Mouse (Mus musculus): ENCODE data around the gene Sdccag8. TPM values are rescaled to one million over a fixed set of nuclear protein-coding genes. Genes with fewer than 3 reads are reported as not detected.

Sdccag8 gene
- polyA plus RNA-seq, 1 experiment from 2014 or later, result 22.8 TPM

DNA sequence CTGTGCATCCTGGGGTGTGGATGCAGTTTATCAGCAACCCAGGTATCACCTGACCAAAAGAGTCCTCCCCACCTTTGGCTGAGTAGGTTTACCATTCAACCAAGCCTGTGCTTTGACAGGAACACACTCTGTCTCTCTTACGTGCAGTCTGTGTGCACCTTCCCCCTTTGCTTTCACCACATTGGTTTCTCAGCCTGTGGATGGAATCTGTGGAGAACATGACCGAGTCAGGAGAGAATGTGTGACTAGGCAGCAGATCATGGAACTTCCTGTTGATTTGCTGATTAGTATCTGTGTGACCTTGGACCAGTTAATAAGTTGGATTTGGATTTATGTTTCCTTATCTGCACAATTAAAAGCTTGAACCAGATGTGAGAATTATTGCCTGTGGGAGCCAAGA, 3.7 kb downstream of the Sdccag8 start:
- no peak for DNase-seq (ENCODE audit: low spot score)
- Histone ChIP-seq H3K4me1 (peaks cover 11% of the 10 kb centered on the region), H3K27me3 (ENCODE audit: low read depth, poor library complexity, severe bottlenecking) (no peaks in the 10 kb centered on the region), H3K9me3 (replicated peaks) (no peaks in the 10 kb centered on the region), H3K4me3 (no peak overlapping the region), H3K27ac (replicated peaks) (no peak overlapping the region), H3K36me3 (no peaks in the 10 kb centered on the region)
- WGBS, result 89% methylated on average over 2 of the region's 2 CpGs

- DNase-seq (ENCODE audit: low spot score), result no peak
- 78% methylated on average over 6 of the region's 6 CpGs for WGBS
- H3K27ac ChIP-seq (replicated peaks), result no peak overlapping the region
Measured at GRCm38 (mm10) chr1:176818763-176819162, 4.3 kb downstream of the Sdccag8 start.

DNA sequence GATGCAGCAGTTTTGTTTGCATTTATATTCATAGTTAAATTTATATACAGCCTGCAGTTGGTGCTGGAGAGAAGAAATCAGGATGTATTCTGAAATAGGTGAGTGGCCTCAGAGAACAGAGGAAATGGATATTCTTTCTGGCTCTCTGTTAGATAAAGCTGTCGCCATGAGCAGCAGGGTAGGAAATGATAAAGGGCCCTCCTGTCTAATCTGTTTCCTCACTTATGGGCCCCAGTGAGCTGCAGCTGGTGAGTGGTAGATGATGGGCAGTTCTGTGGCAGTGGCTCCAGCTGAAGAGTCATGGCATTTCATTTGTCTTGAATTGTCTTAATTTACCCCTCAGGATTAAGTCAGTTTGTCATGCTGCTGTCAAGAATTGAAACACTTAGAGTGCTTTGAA, 7.5 kb downstream of the Sdccag8 start:
- Histone ChIP-seq H3K9me3 (replicated peaks) (no peaks in the 10 kb centered on the region), H3K36me3 (no peaks in the 10 kb centered on the region), H3K4me3 (no peak overlapping the region), H3K27ac (replicated peaks) (no peak overlapping the region), H3K4me1 (0 out of 2 replicates have a peak, but pooled peaks cover 3% of the 10 kb centered on the region), H3K27me3 (ENCODE audit: low read depth, poor library complexity, severe bottlenecking) (no peaks in the 10 kb centered on the region)
- DNase-seq (ENCODE audit: low spot score), result no peak
- WGBS, result 50% methylated on average over 1 of the region's 1 CpGs

More at GRCm38 (mm10) chr1:176818763-176819162, 4.3 kb downstream of the Sdccag8 start:
- Histone ChIP-seq H3K36me3 (no peaks in the 10 kb centered on the region), H3K4me1 (peaks cover 11% of the 10 kb centered on the region), H3K4me3 (no peak overlapping the region), H3K9me3 (replicated peaks) (no peaks in the 10 kb centered on the region), H3K27me3 (ENCODE audit: low read depth, poor library complexity, severe bottlenecking) (no peaks in the 10 kb centered on the region)

GRCm38 (mm10) chr1:176822949-176823348, 8.5 kb downstream of the Sdccag8 start:
- Histone ChIP-seq H3K4me1 (0 out of 2 replicates have a peak, but pooled peaks cover 3% of the 10 kb centered on the region), H3K4me3 (no peak overlapping the region), H3K9me3 (replicated peaks) (no peaks in the 10 kb centered on the region), H3K27me3 (ENCODE audit: low read depth, poor library complexity, severe bottlenecking) (no peaks in the 10 kb centered on the region), H3K36me3 (no peaks in the 10 kb centered on the region), H3K27ac (replicated peaks) (no peak overlapping the region)
- 88% methylated on average over 4 of the region's 4 CpGs for WGBS
- no peak for DNase-seq (ENCODE audit: low spot score)

GRCm38 (mm10) chr1:176823889-176824288, 9.4 kb downstream of the Sdccag8 start:
- Histone ChIP-seq H3K4me3 (no peak overlapping the region), H3K36me3 (peaks cover 4% of the 10 kb centered on the region; the same call in 1 of the 2 replicates), H3K9me3 (replicated peaks) (no peaks in the 10 kb centered on the region), H3K4me1 (0 out of 2 replicates have a peak, but pooled peaks cover 3% of the 10 kb centered on the region), H3K27ac (replicated peaks) (no peak overlapping the region), H3K27me3 (ENCODE audit: low read depth, poor library complexity, severe bottlenecking) (no peaks in the 10 kb centered on the region)
- DNase-seq (ENCODE audit: low spot score), result no peak
- WGBS, result 89% methylated on average over 8 of the region's 8 CpGs

DNA sequence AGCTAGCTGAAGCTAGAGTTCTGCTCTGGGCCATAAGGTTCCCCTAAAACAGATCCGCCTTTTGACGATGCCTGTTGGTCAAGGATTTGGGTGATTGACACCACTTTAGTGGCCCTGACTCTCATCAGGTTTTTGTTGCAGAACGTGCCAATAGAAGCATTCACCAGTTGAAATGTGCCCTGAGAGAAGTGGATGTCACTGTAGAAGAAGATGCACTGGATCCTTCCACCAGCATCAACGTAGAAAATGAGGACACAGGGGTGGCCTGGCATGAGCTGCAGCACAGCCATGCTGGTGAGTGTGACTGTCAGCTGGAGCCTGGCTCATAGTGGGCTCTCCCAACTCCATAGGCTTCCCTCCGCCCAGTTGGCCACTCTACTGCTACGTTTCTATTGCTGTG, 10.2 kb downstream of the Sdccag8 start:
- peaks cover 7% of the 10 kb centered on the region; the same call in 1 of the 2 replicates for H3K36me3 ChIP-seq
- no peaks in the 10 kb centered on the region for H3K9me3 ChIP-seq (replicated peaks)
- no peak overlapping the region for H3K4me3 ChIP-seq
- 0 out of 2 replicates have a peak, but pooled peaks cover 3% of the 10 kb centered on the region for H3K4me1 ChIP-seq
- no peak overlapping the region for H3K27ac ChIP-seq (replicated peaks)
- WGBS, result 88% methylated on average over 6 of the region's 6 CpGs
- no peaks in the 10 kb centered on the region for H3K27me3 ChIP-seq (ENCODE audit: low read depth, poor library complexity, severe bottlenecking)
- DNase-seq (ENCODE audit: low spot score), result no peak

GRCm38 (mm10) chr1:176825084-176825483, 10.6 kb downstream of the Sdccag8 start:
- H3K27me3 ChIP-seq (ENCODE audit: low read depth, poor library complexity, severe bottlenecking), result no peaks in the 10 kb centered on the region
- peaks cover 7% of the 10 kb centered on the region; the same call in 1 of the 2 replicates for H3K36me3 ChIP-seq
- no peak overlapping the region for H3K4me3 ChIP-seq
- no peaks in the 10 kb centered on the region for H3K9me3 ChIP-seq (replicated peaks)
- WGBS, result 92% methylated on average over 4 of the region's 4 CpGs
- no peak overlapping the region for H3K27ac ChIP-seq (replicated peaks)
- DNase-seq (ENCODE audit: low spot score), result no peak
- H3K4me1 ChIP-seq, result 0 out of 2 replicates have a peak, but pooled peaks cover 3% of the 10 kb centered on the region

DNA sequence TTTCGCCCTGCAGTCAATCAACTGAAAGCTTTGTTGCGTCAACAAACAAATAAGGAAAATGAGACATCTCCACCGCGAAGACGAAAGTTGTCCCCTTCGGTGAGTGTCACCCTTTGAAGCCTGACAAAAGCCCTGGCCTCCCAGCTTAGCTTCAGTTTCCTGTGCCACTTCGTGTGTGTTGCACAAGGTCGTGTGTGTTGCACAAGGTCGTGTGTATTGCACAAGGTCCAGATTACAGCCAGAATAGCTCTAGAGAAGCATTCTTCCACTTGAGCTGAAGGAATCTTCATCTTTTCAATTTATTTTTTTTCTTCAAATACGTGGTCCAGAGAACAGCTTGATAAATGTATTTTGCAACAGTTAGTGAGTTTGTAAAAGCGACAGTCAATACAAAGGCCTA, 11.7 kb downstream of the Sdccag8 start:
- no peaks in the 10 kb centered on the region for H3K27me3 ChIP-seq (ENCODE audit: low read depth, poor library complexity, severe bottlenecking)
- no peak overlapping the region for H3K27ac ChIP-seq (replicated peaks)
- DNase-seq (ENCODE audit: low spot score), result no peak
- 0 out of 2 replicates have a peak, but pooled peaks cover 3% of the 10 kb centered on the region for H3K4me1 ChIP-seq
- H3K36me3 ChIP-seq, result peaks cover 7% of the 10 kb centered on the region; the same call in 1 of the 2 replicates
- H3K9me3 ChIP-seq (replicated peaks), result no peaks in the 10 kb centered on the region
- WGBS, result 90% methylated on average over 11 of the region's 11 CpGs
- H3K4me3 ChIP-seq, result no peak overlapping the region

DNA sequence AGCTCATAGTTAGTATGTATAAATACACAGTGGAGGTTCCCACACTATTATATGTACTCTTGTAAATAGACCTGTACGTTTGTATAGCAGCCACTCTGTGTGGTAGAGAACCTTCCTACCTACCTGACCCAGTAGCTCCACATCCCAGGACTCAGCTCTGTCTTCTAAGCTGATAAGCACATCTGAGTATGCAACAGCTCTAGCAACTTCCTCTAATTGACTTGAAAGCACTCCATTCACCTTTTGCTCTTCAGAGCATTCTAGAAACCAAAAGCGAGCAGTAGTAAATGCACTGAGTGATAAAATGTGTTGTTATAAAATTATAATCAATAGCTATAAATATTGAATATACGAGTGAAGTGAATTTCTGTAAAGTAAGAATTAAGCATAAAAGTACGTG, 12.5 kb downstream of the Sdccag8 start:
- DNase-seq (ENCODE audit: low spot score), result no peak
- Histone ChIP-seq H3K4me1 (0 out of 2 replicates have a peak, but pooled peaks cover 3% of the 10 kb centered on the region), H3K4me3 (no peak overlapping the region), H3K27me3 (ENCODE audit: low read depth, poor library complexity, severe bottlenecking) (no peaks in the 10 kb centered on the region), H3K36me3 (peaks cover 7% of the 10 kb centered on the region; the same call in 1 of the 2 replicates), H3K9me3 (replicated peaks) (no peaks in the 10 kb centered on the region), H3K27ac (replicated peaks) (no peak overlapping the region)
- 90% methylated on average over 4 of the region's 4 CpGs for WGBS

DNA sequence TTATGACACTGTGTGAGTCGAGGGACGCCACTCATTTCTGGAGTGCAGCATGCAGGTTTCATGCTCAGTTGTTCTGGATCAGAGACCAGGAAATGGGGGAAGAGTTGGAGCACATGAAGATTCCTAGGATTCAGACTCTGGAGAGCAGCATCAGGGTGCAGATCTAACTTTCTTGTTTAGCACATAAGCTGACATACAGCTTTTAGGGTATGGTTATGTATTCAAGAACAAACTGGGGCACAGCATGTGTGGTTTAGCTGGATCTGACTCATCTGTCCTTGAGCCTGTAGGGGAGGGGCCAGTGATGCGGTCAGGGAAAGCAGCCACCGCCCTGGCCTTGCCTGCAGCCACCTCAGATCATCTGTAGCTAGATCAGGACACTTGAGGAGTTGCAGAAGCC, 12.9 kb downstream of the Sdccag8 start:
- H3K27me3 ChIP-seq (ENCODE audit: low read depth, poor library complexity, severe bottlenecking), result no peaks in the 10 kb centered on the region
- 83% methylated on average over 4 of the region's 4 CpGs for WGBS
- no peaks in the 10 kb centered on the region for H3K9me3 ChIP-seq (replicated peaks)
- peaks cover 7% of the 10 kb centered on the region; the same call in 1 of the 2 replicates for H3K36me3 ChIP-seq
- no peak for DNase-seq (ENCODE audit: low spot score)
- 0 out of 2 replicates have a peak, but pooled peaks cover 3% of the 10 kb centered on the region for H3K4me1 ChIP-seq
- no peak overlapping the region for H3K27ac ChIP-seq (replicated peaks)
- H3K4me3 ChIP-seq, result no peak overlapping the region

GRCm38 (mm10) chr1:176827945-176828485, 13.6 kb downstream of the Sdccag8 start:
- Histone ChIP-seq H3K9me3 (replicated peaks) (no peaks in the 10 kb centered on the region), H3K36me3 (peaks cover 7% of the 10 kb centered on the region; the same call in 1 of the 2 replicates), H3K27me3 (ENCODE audit: low read depth, poor library complexity, severe bottlenecking) (no peaks in the 10 kb centered on the region), H3K4me3 (no peak overlapping the region), H3K4me1 (0 out of 2 replicates have a peak, but pooled peaks cover 3% of the 10 kb centered on the region), H3K27ac (replicated peaks) (no peak overlapping the region)
- 79% methylated on average over 5 of the region's 5 CpGs for WGBS
- no peak for DNase-seq (ENCODE audit: low spot score)

DNA sequence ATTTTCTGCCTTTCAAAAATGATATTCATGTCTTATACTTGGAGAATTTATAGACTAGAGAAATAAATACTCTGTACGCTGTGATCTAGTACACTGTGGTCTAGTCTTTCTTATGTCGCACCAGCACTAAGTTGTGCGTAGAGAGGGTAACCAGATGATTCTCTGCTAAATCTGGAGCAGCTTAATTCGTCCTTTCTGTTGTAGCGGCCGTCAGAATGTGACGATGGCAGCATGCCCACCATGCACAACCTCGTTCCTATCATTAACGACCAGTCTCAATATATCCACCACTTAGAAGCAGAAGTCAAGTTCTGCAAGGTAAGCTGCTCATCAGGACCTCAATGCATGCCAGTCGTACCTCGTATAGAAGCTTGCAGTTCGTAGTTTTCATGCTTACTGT, 14.2 kb downstream of the Sdccag8 start:
- no peak for DNase-seq (ENCODE audit: low spot score)
- 0 out of 2 replicates have a peak, but pooled peaks cover 3% of the 10 kb centered on the region for H3K4me1 ChIP-seq
- no peak overlapping the region for H3K27ac ChIP-seq (replicated peaks)
- peaks cover 7% of the 10 kb centered on the region; the same call in 1 of the 2 replicates for H3K36me3 ChIP-seq
- 94% methylated on average over 12 of the region's 12 CpGs for WGBS
- no peaks in the 10 kb centered on the region for H3K27me3 ChIP-seq (ENCODE audit: low read depth, poor library complexity, severe bottlenecking)
- no peak overlapping the region for H3K4me3 ChIP-seq
- no peaks in the 10 kb centered on the region for H3K9me3 ChIP-seq (replicated peaks)

DNA sequence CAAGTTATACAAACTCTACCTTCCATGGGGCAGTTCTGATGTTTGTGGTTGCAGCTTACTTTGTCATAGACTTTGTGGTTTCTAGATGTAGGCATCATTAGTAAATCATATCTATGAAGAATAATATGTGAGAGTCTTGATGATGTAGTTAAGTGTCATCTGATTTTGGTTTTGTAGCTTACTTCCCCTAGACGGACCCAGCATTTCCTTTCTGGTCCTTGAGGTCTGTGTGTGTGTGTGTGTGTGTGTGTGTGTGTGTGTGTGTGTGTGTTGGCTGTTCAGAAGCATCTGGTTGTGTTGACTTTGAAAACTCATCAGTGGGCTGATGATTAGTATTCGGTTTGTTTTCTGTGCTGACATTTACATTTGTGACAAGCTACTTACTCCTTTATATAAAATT, 17.6 kb downstream of the Sdccag8 start:
- Histone ChIP-seq H3K4me3 (no peak overlapping the region), H3K27ac (replicated peaks) (no peak overlapping the region), H3K4me1 (peaks cover 12% of the 10 kb centered on the region), H3K36me3 (peaks cover 7% of the 10 kb centered on the region; the same call in 1 of the 2 replicates), H3K9me3 (replicated peaks) (no peaks in the 10 kb centered on the region), H3K27me3 (ENCODE audit: low read depth, poor library complexity, severe bottlenecking) (peaks cover 21% of the 10 kb centered on the region)
- 89% methylated on average over 2 of the region's 2 CpGs for WGBS
- no peak for DNase-seq (ENCODE audit: low spot score)

Data from midbrain, embryonic 10.5 days (tissue).